Mouse (Mus musculus): Measurements from ENCODE around the gene Pwwp2a. TPM values are rescaled to one million over a fixed set of nuclear protein-coding genes. Genes with fewer than 3 reads are reported as not detected.

The Pwwp2a gene
- polyA plus RNA-seq, 1 experiment from 2014 or later: 33.4 TPM

Other genes with a start within 250 kb of the Pwwp2a start
- gene Slu7, start 248.3 kb upstream of the Pwwp2a start, polyA plus RNA-seq (2015; fragmentation: Nextera tagmentation; extraction: Ambion mirVana): 72.1 and 75.4 TPM in 2 replicates
- gene C1qtnf2, start 207.7 kb upstream of the Pwwp2a start, polyA plus RNA-seq (2015; fragmentation: Nextera tagmentation; extraction: Ambion mirVana): 5.3 and 5.4 TPM in 2 replicates
- 11.7 and 13.5 TPM in 2 replicates for gene Ccnjl, start 153.2 kb upstream of the Pwwp2a start, polyA plus RNA-seq (2015; fragmentation: Nextera tagmentation; extraction: Ambion mirVana)
- 2.9 and 3.6 TPM in 2 replicates for gene 4933415A04Rik, start 95.0 kb upstream of the Pwwp2a start, polyA plus RNA-seq (2015; fragmentation: Nextera tagmentation; extraction: Ambion mirVana)
- not detected in 2 replicates for gene Fabp6, start 80.5 kb upstream of the Pwwp2a start, polyA plus RNA-seq (2015; fragmentation: Nextera tagmentation; extraction: Ambion mirVana)
- 82.1 and 83.8 TPM in 2 replicates for gene Ttc1, start 66.0 kb downstream of the Pwwp2a start, polyA plus RNA-seq (2015; fragmentation: Nextera tagmentation; extraction: Ambion mirVana)
- gene Adra1b, start 219.2 kb downstream of the Pwwp2a start, polyA plus RNA-seq (2015; fragmentation: Nextera tagmentation; extraction: Ambion mirVana): 0.92 and 1.4 TPM in 2 replicates

Measured in forebrain, embryonic 15.5 days (tissue).